Mouse (Mus musculus): Measurements from ENCODE around the gene Gm28870. TPM values are rescaled to one million over a fixed set of nuclear protein-coding genes. Genes with fewer than 3 reads are reported as not detected.
"Not testable (repeated sequence)": the region's sequence is repeated elsewhere in the genome, so short reads cannot be mapped to it uniquely, and the experiment has no call there.

Gm28870 gene
- not detected in 2 replicates for polyA plus RNA-seq (2015; fragmentation: Nextera tagmentation; extraction: Ambion mirVana)

- H3K4me2 ChIP-seq; H3K4me3 ChIP-seq (replicated peaks); ATAC-seq (ENCODE audit: insufficient read depth); H3K4me1 ChIP-seq (replicated peaks); H3K9ac ChIP-seq; H3K27me3 ChIP-seq; H3K36me3 ChIP-seq (replicated peaks); H3K27ac ChIP-seq (replicated peaks); H3K9me3 ChIP-seq (replicated peaks): not testable (repeated sequence)
- no CpG with 5 or more reads among the region's 2 CpGs for WGBS (ENCODE audit: insufficient replicate concordance)
These were observed at the start of gene Gm28870 for GRCm38 (mm10) chrY:50096976-50097375. TSS of gene Gm28870 (plus strand) at chrY:50097276.

Data from liver, embryonic 15.5 days (tissue).